Mouse (Mus musculus): ENCODE data around the gene Ncoa3.

GRCm38 (mm10) chr2:165955386-165955785, 37.0 kb upstream of the Ncoa3 start:
- TF ChIP-seq CTCF (IDR thresholded peaks at IDR 0.05; ENCODE audit: low read depth) (no peak), EP300 (IDR thresholded peaks at IDR 0.05; ENCODE audit: low read depth) (no peak)

All from liver, postnatal 0 days (tissue).